Mouse (Mus musculus): ENCODE measurements at regions not wholly inside any gene's neighbourhood (a gene's known extent, or its start where the extent isn't known, plus 50 kb on each side); places are given as distances from the start of the nearest gene placed in this dataset.

DNA sequence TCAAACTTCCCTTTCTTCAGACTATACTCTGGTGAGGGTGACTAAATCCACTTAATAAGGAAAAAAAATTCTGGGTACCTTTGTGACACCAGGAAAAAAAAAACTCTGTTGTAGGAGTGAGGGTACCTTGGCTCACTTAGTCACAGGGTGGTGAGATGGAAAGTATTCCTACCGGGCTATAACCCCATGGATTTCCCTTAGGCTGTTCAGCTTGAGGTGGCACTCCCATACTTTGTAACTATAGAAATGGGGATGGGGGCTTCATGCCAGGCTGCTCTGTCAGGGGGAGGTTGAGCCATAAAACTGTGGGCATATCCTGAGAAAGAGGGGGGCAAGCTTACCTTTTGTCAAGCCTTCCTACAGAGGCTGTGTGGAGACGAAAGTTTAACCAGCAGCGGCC is 71.4 kb upstream of the Npvf start:
- H3K27me3 ChIP-seq (replicated peaks): no peaks in the 10 kb centered on the region
- H3K4me2 ChIP-seq (ENCODE audit: insufficient read depth, low read depth, poor library complexity, severe bottlenecking): no peak overlapping the region
- no peak overlapping the region for H3K27ac ChIP-seq (ENCODE audit: insufficient read depth, low read depth)
- no peaks in the 10 kb centered on the region for H3K79me2 ChIP-seq (replicated peaks; ENCODE audit: control insufficient read depth, extremely low read depth, insufficient read depth, poor library complexity, severe bottlenecking)
- in situ Hi-C loops (cut with MboI; ENCODE audit: low pct_ligation_motif_present, low pct_unique_long_range_greater_than_20kb, low sequenced_read_pairs) (no loop called here), dilution Hi-C loops (cut with MboI; ENCODE audit: extremely low pct_ligation_motif_present, extremely low pct_unique_long_range_greater_than_20kb, low sequenced_read_pairs) (no loop called here)
- H3K9me3 ChIP-seq (replicated peaks; ENCODE audit: low read length): no peaks in the 10 kb centered on the region
- H3K4me3 ChIP-seq (replicated peaks in 1 of 3; ENCODE audit: low read depth in 2 of 3, low read length in 2 of 3, poor library complexity in 1 of 3): no peak overlapping the region
- TF ChIP-seq RCOR1 (conservative IDR thresholded peaks at IDR 0.05; ENCODE audit: low read depth, low read length): no peak
- no peak for TF ChIP-seq MEF2A (IDR thresholded peaks at IDR 0.05; ENCODE audit: borderline replicate concordance, low read depth, low read length)
- no peak for TF ChIP-seq ETS1 (conservative IDR thresholded peaks at IDR 0.05; ENCODE audit: low read depth, low read length)
- TF ChIP-seq SIN3A (IDR thresholded peaks at IDR 0.05; ENCODE audit: low read length): no peak
- no peak for TF ChIP-seq SMC3 (IDR thresholded peaks at IDR 0.05; ENCODE audit: low read depth, low read length)
- TF ChIP-seq UBTF (IDR thresholded peaks at IDR 0.05; ENCODE audit: low read depth, low read length): no peak
- TF ChIP-seq KAT2A (IDR thresholded peaks at IDR 0.05; ENCODE audit: insufficient replicate concordance, low read length): no peak
- no peak for TF ChIP-seq POLR2A (IDR thresholded peaks at IDR 0.05; ENCODE audit: low read depth, low read length)
- TF ChIP-seq NELFE (IDR thresholded peaks at IDR 0.05; ENCODE audit: low read depth, low read length): no peak
- no peak for TF ChIP-seq CHD2 (IDR thresholded peaks at IDR 0.05; ENCODE audit: low read length)
- TF ChIP-seq GABPA (IDR thresholded peaks at IDR 0.05; ENCODE audit: insufficient replicate concordance, low read depth, low read length): no peak
- TF ChIP-seq ZNF384 (IDR thresholded peaks at IDR 0.05; ENCODE audit: low read depth, low read length): no peak
- TF ChIP-seq RAD21 (IDR thresholded peaks at IDR 0.05; ENCODE audit: low read depth, low read length): no peak
- H3K9ac ChIP-seq (ENCODE audit: insufficient read depth, low read depth): no peak overlapping the region
- no peaks in the 10 kb centered on the region for H3K36me3 ChIP-seq (replicated peaks in 1 of 2; ENCODE audit: control insufficient read depth in 1 of 2, insufficient read depth in 1 of 2, low read length in 1 of 2)
- DNase-seq (ENCODE audit: extremely low read depth): no peak
- no peaks in the 10 kb centered on the region; a peak in 1 of 4 replicates for H3K4me1 ChIP-seq (ENCODE audit: control insufficient read depth in 1 of 2, insufficient read depth in 2 of 2)

DNA sequence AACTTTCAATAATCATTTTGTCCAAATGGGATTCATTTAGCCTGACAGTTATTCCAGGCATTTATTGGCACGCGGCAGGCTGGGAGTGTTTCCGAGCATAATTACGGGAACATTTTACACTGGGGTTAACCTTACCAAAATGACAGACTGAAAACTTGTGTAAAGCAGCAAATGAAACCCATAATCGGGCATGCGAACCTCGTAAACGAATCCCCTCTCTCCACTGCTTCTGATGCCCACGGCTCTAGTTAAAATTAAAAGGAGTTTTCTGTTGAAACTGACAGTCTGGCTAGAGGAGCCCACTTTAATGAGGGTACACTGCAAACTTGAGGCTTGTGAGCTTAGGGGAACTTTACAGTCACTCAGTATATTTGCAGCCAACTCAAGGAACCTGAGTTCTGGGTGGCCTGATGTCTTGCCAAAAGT is 71.9 kb upstream of the Npvf start:
- Histone ChIP-seq H3K4me1 (ENCODE audit: control insufficient read depth in 1 of 2, insufficient read depth in 2 of 2) (no peaks in the 10 kb centered on the region; a peak in 1 of 4 replicates), H3K27ac (ENCODE audit: insufficient read depth, low read depth) (no peak overlapping the region), H3K4me3 (replicated peaks in 1 of 3; ENCODE audit: low read depth in 2 of 3, low read length in 2 of 3, poor library complexity in 1 of 3) (no peak overlapping the region), H3K4me2 (ENCODE audit: insufficient read depth, low read depth, poor library complexity, severe bottlenecking) (no peak overlapping the region), H3K36me3 (replicated peaks in 1 of 2; ENCODE audit: control insufficient read depth in 1 of 2, insufficient read depth in 1 of 2, low read length in 1 of 2) (no peaks in the 10 kb centered on the region), H3K79me2 (replicated peaks; ENCODE audit: control insufficient read depth, extremely low read depth, insufficient read depth, poor library complexity, severe bottlenecking) (no peaks in the 10 kb centered on the region), H3K9me3 (replicated peaks; ENCODE audit: low read length) (no peaks in the 10 kb centered on the region), H3K9ac (ENCODE audit: insufficient read depth, low read depth) (no peak overlapping the region), H3K27me3 (replicated peaks) (no peaks in the 10 kb centered on the region)
- dilution Hi-C loops (cut with MboI; ENCODE audit: extremely low pct_ligation_motif_present, extremely low pct_unique_long_range_greater_than_20kb, low sequenced_read_pairs): no loop called here
- TF ChIP-seq SIN3A (IDR thresholded peaks at IDR 0.05; ENCODE audit: low read length): no peak
- no peak for TF ChIP-seq CHD2 (IDR thresholded peaks at IDR 0.05; ENCODE audit: low read length)
- TF ChIP-seq HCFC1 (IDR thresholded peaks at IDR 0.05; ENCODE audit: low read depth, low read length): no peak
- no peak for TF ChIP-seq ELF1 (IDR thresholded peaks at IDR 0.05; ENCODE audit: low read depth, low read length)
- no peak for TF ChIP-seq JUND (conservative IDR thresholded peaks at IDR 0.05; ENCODE audit: low read depth, low read length)
- no peak for TF ChIP-seq BHLHE40 (IDR thresholded peaks at IDR 0.05; ENCODE audit: low read depth, low read length)
- TF ChIP-seq CHD1 (IDR thresholded peaks at IDR 0.05; ENCODE audit: low read depth, low read length): no peak
- DNase-seq (ENCODE audit: extremely low read depth): no peak
- in situ Hi-C loops (cut with MboI; ENCODE audit: low pct_ligation_motif_present, low pct_unique_long_range_greater_than_20kb, low sequenced_read_pairs): no loop called here
